Mouse (Mus musculus) forebrain, embryonic 11.5 days (tissue): ENCODE results near the gene Gnb3. TPM values are rescaled to one million over a fixed set of nuclear protein-coding genes. Genes with fewer than 3 reads are reported as not detected.
A peak's percentile ranks its signal among the peaks of the same experiment; 100 is the strongest.

ENCODE experiments used
- ATAC-seq: fragments of 200-750 bp; cut with Nextera tagmentation; replicated peaks from 2 replicates; pipeline ENCODE4 v1.8.0; 2017; ENCODE audit warnings: moderate TSS enrichment; ENCODE audit not compliant: low FRiP score
- DNase-seq: peaks from one replicate; pipeline ENCODE4 v3.0.0-alpha.2; 2017; ENCODE audit warnings: low spot score
- H3K27ac ChIP-seq: fragments of 300-500 bp; sonication (generic); 2 replicates; pipeline ENCODE4 v1.5.1; 2014; ENCODE audit warnings: low read depth, low read length
- H3K27me3 ChIP-seq: fragments of 300-500 bp; sonication (generic); 2 replicates; pipeline ENCODE4 v1.6.1; 2014; ENCODE audit warnings: mild to moderate bottlenecking, low read length, mixed read lengths; ENCODE audit not compliant: control insufficient read depth, insufficient read depth
- H3K36me3 ChIP-seq: fragments of 300-500 bp; sonication (generic); 2 replicates; pipeline ENCODE4 v1.6.1; 2014; ENCODE audit warnings: mild to moderate bottlenecking, low read length, moderate library complexity, mixed read lengths; ENCODE audit not compliant: control insufficient read depth, insufficient read depth
- H3K4me1 ChIP-seq: fragments of 300-500 bp; sonication (generic); replicated peaks from 2 replicates; pipeline ENCODE4 v1.6.1; 2014; ENCODE audit warnings: low read length, mixed read lengths; ENCODE audit not compliant: control insufficient read depth, insufficient read depth
- H3K4me2 ChIP-seq: fragments of 300-500 bp; sonication (generic); 2 replicates; pipeline ENCODE4 v1.6.1; 2014; ENCODE audit warnings: low read depth, mild to moderate bottlenecking, low read length, moderate library complexity, mixed read lengths; ENCODE audit not compliant: severe bottlenecking
- H3K4me3 ChIP-seq: fragments of 300-500 bp; sonication (generic); 2 replicates; pipeline ENCODE4 v1.5.1; 2014; ENCODE audit warnings: low read depth, low read length
- H3K9ac ChIP-seq: fragments of 300-500 bp; sonication (generic); 2 replicates; pipeline ENCODE4 v1.6.1; 2014; ENCODE audit warnings: low read length
- H3K9me3 ChIP-seq: fragments of 300-500 bp; sonication (generic); 2 replicates; pipeline ENCODE4 v1.6.1; 2016; ENCODE audit warnings: low read length, mixed read lengths; ENCODE audit not compliant: control insufficient read depth
- WGBS: fragments of 180-500 bp; shearing (Covaris S2); extraction: QIAGEN DNeasy Blood & Tissue Kit; methylation state at CpG from one replicate; pipeline ENCODE4 v1.1.7; 2014; 5-methylcytosine and 5-hydroxymethylcytosine counted together
- polyA plus RNA-seq: library from polyadenylated mRNA; unstranded; fragments of >200 nt; fragmentation: Nextera tagmentation; extraction: Ambion mirVana; gene quantifications from 2 replicates; pipeline ENCODE4 v1.2.1, GENCODE M21; 2014

Gnb3 gene
- polyA plus RNA-seq, 1 experiment from 2014 or later: 1.1 TPM

DNA sequence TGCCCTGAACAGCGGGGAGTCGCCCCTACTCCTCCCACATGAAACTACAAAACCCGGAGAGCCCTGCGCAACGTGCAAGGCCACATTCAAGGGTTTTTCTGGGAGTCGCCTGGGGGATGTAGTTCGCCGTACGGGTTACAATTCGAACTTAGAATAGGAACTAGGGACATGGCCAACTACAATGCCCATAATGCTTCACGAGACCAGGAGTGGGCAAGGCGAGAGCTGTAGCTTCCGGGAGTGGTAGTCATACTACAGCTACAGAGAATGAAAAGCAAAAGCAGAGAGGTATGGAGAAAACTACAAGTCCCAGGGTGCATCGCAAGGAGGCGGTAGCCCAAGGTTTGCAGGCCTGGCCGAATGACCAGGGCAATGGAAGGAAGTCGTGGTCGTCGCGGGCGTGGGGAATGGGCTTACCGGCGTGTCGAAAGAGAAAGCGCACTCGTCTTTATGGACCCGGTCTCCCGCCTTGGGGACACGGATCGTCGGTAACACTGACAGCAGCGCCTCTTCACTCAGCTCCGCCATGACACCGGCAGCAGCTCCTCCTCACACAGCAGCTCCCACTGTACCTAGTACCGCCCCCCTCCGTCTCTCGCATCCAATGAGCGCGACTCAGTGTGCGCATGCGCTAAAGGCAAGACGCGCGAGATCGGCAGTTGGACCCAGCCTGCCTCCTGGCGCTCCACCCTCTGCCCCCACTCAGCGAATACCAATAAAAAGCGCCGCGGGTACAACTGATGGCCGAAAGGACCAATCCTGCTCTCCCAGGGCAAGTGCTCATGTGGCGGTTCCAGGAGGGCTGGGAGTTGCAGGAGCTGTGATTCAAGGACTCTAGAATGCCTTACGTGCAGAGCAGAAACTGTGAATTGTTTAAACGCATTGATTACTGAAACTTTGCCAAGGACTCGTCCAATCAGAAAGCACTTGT is 10.9 kb downstream of the Gnb3 start, which contains the start of the genes Usp5 and Cdca3:
Usp5 (minus strand) TSS at position 617 of the 931 bp plus-strand sequence.
Cdca3 (plus strand) TSS at position 680 of the 931 bp plus-strand sequence.
- H3K36me3 ChIP-seq: peaks cover 7% of the 10 kb centered on the region; the same call in 1 of the 2 replicates
- H3K27ac ChIP-seq: peak within 1 kb of the TSS; percentile 90
- DNase-seq: peak; percentile 99
- peak within 1 kb of the TSS; percentile 88 for H3K9ac ChIP-seq
- no peaks in the 10 kb centered on the region for H3K9me3 ChIP-seq
- peak within 1 kb of the TSS; percentile 82 for H3K4me3 ChIP-seq
- no peaks in the 10 kb centered on the region for H3K27me3 ChIP-seq
- peak within 1 kb of the TSS; percentile 96 for H3K4me2 ChIP-seq
- peaks cover 12% of the 10 kb centered on the region; the same call in 1 of the 2 replicates for H3K4me1 ChIP-seq
- ATAC-seq: peak; percentile 95
- under 1% methylated on average over 55 of the region's 55 CpGs for WGBS

DNA sequence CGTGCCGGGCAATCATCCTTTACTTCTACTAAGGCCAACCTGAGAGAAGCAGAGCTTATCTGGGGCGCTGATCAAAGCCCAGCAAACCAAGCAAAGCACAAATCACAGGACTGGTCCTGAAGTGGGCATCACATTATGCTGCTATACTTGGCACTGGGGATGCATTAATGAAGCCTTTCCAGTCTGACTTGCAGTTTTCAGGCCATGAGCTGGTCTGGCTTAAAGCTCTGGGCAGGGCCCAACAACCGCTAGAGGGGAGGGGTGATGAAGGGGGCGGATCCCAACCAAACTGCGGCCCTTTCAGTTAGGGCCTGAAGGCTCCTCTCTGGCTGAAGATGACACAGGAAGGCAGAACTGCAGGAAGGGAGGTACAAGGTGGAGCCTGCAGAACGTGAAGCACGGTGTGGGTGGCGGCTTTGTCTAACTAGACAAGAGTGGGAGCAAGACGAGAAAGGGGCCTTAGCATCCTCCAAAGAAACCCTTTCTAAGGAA is 11.9 kb downstream of the Gnb3 start:
- Histone ChIP-seq H3K4me1 (peaks cover 11% of the 10 kb centered on the region; the same call in 1 of the 2 replicates), H3K4me3 (peak overlapping the region; percentile 82), H3K27me3 (no peaks in the 10 kb centered on the region), H3K9me3 (no peaks in the 10 kb centered on the region), H3K9ac (peak overlapping the region; percentile 66), H3K36me3 (peaks cover 13% of the 10 kb centered on the region), H3K27ac (0 out of 2 replicates have a peak overlapping the region, but pooled peaks have one; percentile 25), H3K4me2 (peak overlapping the region; percentile 96)
- peak; percentile 66 for DNase-seq
- no peak for ATAC-seq
- WGBS: 25% methylated on average over 10 of the region's 10 CpGs

DNA sequence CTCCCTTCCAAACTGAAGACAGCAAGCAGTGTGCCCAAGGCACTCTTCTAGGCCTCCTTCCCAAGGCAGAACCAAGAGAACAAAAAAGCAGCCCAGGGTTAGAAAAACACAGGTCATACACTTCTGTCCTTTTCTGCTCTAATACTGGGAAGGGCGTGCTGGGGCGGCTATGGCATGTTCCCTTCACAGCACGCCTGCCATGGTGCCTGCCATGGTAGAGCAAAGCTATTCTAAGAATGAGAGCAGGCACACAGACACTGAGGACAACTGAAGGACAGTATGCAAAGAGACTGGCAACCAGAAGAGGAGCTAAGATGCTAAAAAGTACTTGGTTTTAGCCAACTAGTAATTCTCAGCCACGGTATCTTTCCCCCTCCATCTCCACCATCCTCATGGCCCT is 18.0 kb downstream of the Gnb3 start:
- H3K4me3 ChIP-seq: no peak overlapping the region
- H3K9ac ChIP-seq: no peak overlapping the region
- no peaks in the 10 kb centered on the region for H3K27me3 ChIP-seq
- no peak overlapping the region for H3K27ac ChIP-seq
- ATAC-seq (no peak), DNase-seq (no peak)
- peaks cover 41% of the 10 kb centered on the region for H3K36me3 ChIP-seq
- 95% methylated on average over 4 of the region's 4 CpGs for WGBS
- H3K9me3 ChIP-seq: no peaks in the 10 kb centered on the region
- H3K4me1 ChIP-seq: no peaks in the 10 kb centered on the region
- no peak overlapping the region for H3K4me2 ChIP-seq

DNA sequence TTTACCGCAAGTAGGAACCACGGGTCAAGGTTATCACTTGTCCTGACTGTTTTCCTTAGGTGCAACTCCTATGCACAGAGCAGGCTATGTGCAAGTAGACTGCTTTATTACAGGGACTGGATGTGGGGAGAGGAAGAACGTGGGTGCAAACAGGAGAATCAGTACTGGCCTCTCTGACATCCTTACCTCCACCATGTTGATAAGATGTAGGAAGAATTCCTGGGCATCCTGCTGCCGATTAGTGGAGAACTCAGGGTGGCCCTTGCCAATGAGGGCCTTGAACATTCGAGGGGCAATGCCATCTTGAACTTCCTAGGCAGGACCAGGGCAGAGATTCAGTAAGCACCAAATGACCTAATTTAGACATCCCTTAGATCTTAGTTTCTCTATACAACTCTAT is 19.2 kb downstream of the Gnb3 start:
- no peak overlapping the region for H3K4me3 ChIP-seq
- DNase-seq (no peak), ATAC-seq (no peak)
- no peaks in the 10 kb centered on the region for H3K4me1 ChIP-seq
- H3K9me3 ChIP-seq: no peaks in the 10 kb centered on the region
- H3K27ac ChIP-seq: no peak overlapping the region
- WGBS: 94% methylated on average over 5 of the region's 5 CpGs
- H3K4me2 ChIP-seq: no peak overlapping the region
- no peaks in the 10 kb centered on the region for H3K27me3 ChIP-seq
- H3K36me3 ChIP-seq: peaks cover 41% of the 10 kb centered on the region
- no peak overlapping the region for H3K9ac ChIP-seq

DNA sequence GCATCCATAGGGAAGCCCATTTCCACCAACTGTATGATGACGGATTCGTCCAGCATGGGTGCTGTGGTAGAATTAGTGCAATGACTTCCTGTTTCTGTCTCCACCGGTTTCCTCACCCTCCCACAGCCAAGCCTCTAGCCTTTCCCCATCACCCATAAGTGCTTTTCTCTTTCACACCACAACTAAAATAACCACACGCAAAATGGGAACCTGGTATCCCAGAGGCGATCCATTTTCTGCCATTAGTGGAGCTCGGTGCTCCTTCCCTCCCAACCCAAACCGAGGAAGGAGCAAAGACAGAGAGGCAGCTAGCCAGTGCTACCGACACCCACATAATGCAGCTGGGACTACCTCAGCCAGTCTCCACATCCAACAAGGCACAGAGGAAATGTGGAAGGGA is 22.1 kb downstream of the Gnb3 start:
- DNase-seq (no peak), ATAC-seq (no peak)
- WGBS: 93% methylated on average over 8 of the region's 8 CpGs
- H3K27me3 ChIP-seq: no peaks in the 10 kb centered on the region
- peaks cover 28% of the 10 kb centered on the region for H3K36me3 ChIP-seq
- H3K27ac ChIP-seq: no peak overlapping the region
- H3K4me3 ChIP-seq: no peak overlapping the region
- no peaks in the 10 kb centered on the region for H3K9me3 ChIP-seq
- H3K4me2 ChIP-seq: no peak overlapping the region
- peaks cover 4% of the 10 kb centered on the region; the same call in 1 of the 2 replicates for H3K4me1 ChIP-seq
- H3K9ac ChIP-seq: no peak overlapping the region

DNA sequence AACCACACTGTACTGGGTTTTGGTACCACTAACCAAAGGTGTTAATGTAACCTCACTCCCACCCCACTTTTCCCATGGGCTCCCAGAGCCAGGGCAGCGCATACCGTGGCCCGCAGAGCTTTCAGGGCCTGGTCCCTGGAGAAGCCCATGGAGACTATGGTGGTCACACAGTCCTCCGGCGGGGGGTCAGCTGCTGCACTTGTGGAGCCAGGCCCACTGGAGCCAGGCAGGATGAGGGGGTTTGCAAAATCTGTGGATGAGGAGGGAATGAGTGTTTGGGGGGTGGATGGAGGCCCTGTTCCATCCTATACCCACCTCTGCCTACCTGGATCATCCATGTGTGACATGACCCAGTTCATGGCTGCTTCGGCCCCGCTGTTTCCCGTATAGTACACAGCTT is 22.5 kb downstream of the Gnb3 start:
- Histone ChIP-seq H3K4me2 (no peak overlapping the region), H3K9me3 (no peaks in the 10 kb centered on the region), H3K4me3 (no peak overlapping the region), H3K4me1 (peaks cover 6% of the 10 kb centered on the region; the same call in 1 of the 2 replicates), H3K9ac (no peak overlapping the region), H3K27ac (no peak overlapping the region), H3K36me3 (peaks cover 28% of the 10 kb centered on the region; the same call in 1 of the 2 replicates), H3K27me3 (no peaks in the 10 kb centered on the region)
- DNase-seq (no peak), ATAC-seq (no peak)
- 98% methylated on average over 8 of the region's 8 CpGs for WGBS

DNA sequence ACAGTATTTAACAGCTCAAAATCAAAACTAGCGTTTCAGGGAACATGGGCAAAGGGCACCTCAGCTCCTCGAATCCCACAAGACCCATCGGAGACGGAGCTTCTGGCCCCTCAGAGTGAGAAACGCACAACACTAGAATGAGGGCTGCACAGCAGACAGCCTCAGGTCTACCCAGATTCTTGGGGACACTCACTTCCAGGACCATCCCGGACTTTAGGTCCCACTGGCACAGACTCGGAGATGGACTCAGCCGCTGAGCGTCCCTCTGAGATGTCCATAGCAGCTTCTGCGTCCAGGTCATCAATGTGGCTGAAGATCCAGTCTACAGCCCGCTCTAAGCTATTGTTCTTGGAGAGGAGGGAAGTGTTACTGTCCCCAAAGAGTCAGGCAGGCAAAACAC is 22.9 kb downstream of the Gnb3 start:
- Histone ChIP-seq H3K4me1 (peaks cover 10% of the 10 kb centered on the region; the same call in 1 of the 2 replicates), H3K27me3 (no peaks in the 10 kb centered on the region), H3K4me2 (no peak overlapping the region), H3K9ac (no peak overlapping the region), H3K9me3 (no peaks in the 10 kb centered on the region), H3K27ac (no peak overlapping the region), H3K4me3 (no peak overlapping the region), H3K36me3 (peaks cover 29% of the 10 kb centered on the region; the same call in 1 of the 2 replicates)
- no peak for ATAC-seq
- 96% methylated on average over 11 of the region's 11 CpGs for WGBS
- DNase-seq: no peak

DNA sequence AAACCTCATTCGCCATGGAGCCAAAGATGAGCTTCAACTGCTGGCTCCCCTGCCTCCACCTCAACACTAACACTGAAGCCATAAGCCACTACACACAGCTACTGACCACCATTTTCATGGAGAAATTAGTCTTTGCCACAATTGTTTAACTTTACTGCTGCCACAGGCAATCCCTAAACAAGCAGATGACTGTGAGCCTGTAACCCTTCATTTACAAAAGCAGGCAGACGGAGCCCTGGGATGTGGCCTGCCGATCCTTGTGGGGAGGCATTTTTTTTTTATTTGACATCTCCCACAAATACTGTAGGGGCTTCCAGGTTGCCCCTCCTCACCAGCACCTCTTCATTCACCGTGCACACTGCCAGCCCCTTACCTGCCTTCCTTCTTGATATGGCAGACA is 23.5 kb downstream of the Gnb3 start:
- WGBS: 94% methylated on average over 4 of the region's 4 CpGs
- Histone ChIP-seq H3K36me3 (peaks cover 29% of the 10 kb centered on the region; the same call in 1 of the 2 replicates), H3K9me3 (no peaks in the 10 kb centered on the region), H3K27me3 (no peaks in the 10 kb centered on the region), H3K4me1 (peaks cover 10% of the 10 kb centered on the region; the same call in 1 of the 2 replicates), H3K9ac (no peak overlapping the region), H3K4me2 (no peak overlapping the region), H3K4me3 (no peak overlapping the region), H3K27ac (no peak overlapping the region)
- DNase-seq (no peak), ATAC-seq (no peak)
